Mouse (Mus musculus) mammary gland, adult 2 months (tissue): ENCODE results near the gene Gm20604. TPM values are rescaled to one million over a fixed set of nuclear protein-coding genes. Genes with fewer than 3 reads are reported as not detected.

Source experiments
- polyA plus RNA-seq: library from polyadenylated mRNA; depleted of rRNA; stranded (reverse); fragments of >200 nt; gene quantifications from 2 replicates; pipeline ENCODE4 v1.2.3, GENCODE M21; 2012; ENCODE audit warnings: low replicate concordance; rRNA removed

Gene Gm20604
- polyA plus RNA-seq, result 1.2 and 2.4 TPM in 2 replicates

DNA sequence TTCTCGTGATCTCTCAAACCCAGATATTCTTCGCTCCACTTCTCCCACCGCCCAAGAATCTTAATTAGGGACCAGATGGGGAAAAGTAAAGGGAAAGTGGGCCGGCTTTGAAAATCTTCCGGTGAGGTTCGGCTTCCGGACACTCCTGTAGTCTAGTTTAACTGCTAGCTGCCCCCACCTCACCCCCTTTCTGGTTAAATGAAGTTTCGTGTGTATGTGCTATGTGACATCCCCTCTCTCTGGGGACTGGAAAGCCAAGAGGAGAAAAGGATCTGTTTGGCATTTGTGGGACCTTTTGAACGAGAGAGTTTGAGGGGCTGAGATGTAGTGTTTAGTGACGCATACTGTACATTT, at the start of gene Gm20604:
Gene Gm20604 (minus strand): TSS at position 270 of the 354 bp plus-strand sequence.

DNA sequence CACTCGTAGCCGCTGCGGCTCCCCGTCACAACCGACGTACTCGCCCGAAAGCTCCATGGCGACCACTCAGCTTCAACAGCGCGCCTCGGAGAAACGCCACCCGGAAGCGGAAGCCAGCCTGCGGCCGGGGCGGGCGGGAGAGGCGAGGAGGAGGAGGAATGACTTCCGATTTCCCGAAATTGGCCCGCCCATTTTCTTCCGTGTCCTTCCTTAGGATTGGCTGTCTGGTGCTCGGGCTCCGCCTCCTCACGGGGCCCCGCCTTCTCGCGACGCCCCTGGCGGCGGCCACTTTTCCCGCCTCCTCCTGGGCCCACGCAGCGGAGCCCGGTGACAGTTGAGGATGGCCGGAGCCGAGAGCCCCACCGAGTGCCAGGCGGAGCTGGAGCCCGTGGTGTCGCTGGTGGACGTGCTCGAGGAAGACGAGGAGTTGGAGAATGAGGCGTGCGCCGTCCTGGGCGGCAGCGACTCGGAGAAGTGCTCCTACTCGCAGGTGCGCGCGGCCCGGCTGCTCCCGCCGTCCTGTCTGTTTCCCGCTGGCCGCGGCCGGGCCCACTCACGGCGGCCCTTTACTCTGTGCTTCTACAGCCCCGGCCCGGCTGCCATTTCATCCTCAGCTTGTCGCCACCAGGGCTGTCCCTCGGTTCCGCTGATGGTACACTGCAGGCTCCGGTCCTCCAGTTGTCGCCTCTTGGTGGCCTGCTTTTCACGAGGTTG, 626 bp downstream of the Gm20604 start, which contains the start of the genes Gm28051, Gon7 and Ubr7:
Gene Gm28051 (minus strand): TSS at position 77 of the 714 bp plus-strand sequence.
Gene Gon7 (minus strand): TSS at position 115 of the 714 bp plus-strand sequence.
Gene Ubr7 (plus strand): TSS at position 279 of the 714 bp plus-strand sequence.

DNA sequence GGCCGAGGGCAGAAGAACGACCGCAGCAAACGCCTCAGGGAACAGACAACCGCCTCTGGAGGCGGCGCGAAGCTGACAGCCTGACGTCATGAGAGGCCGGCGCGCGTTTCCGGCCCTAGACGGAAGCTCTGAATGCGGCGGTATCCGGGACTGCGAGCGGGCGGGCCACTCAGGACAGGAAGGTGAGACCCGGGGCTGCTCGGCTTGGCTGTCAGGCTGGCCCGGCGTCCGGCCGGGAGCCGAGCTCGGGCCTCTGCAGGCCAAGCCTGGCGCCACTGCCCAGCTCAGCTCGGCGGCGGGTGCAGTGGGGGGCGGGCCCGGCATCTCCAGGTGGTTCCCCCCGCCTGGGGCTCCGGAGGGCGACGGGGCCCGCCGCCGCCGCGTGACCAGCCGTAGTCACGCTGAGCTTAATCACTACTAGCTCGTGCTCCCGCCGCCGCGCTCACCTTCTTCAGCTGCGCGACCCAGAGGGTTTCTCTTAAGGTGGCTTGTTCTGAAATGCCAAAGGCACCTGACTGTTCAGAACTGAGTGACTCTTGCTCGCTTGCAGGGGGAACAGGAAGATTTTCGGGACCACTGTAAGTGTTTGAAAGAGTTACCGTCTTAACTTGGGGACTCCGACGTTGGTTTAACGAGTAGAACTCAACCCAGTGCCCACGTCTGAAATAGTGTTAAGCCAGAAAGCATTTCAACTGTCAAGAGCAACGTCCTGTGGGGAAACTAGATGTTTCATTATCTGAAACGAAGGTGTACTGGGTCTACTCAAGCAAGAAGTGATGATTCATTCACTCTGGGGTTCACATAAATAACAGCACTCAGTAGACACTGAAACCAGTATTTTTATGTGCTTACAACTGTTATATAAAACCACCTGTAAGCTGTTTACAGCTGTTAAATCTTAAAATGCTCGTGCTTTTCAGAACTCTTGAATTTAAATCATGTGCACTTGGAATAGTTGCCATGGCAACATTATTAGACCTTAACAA, 14.6 kb downstream of the Gm20604 start, which contains the start of the genes Moap1 and Tmem251:
Gene Moap1 (minus strand): TSS at position 73 of the 986 bp plus-strand sequence.
Gene Tmem251 (plus strand): TSS at position 174 of the 986 bp plus-strand sequence.

DNA sequence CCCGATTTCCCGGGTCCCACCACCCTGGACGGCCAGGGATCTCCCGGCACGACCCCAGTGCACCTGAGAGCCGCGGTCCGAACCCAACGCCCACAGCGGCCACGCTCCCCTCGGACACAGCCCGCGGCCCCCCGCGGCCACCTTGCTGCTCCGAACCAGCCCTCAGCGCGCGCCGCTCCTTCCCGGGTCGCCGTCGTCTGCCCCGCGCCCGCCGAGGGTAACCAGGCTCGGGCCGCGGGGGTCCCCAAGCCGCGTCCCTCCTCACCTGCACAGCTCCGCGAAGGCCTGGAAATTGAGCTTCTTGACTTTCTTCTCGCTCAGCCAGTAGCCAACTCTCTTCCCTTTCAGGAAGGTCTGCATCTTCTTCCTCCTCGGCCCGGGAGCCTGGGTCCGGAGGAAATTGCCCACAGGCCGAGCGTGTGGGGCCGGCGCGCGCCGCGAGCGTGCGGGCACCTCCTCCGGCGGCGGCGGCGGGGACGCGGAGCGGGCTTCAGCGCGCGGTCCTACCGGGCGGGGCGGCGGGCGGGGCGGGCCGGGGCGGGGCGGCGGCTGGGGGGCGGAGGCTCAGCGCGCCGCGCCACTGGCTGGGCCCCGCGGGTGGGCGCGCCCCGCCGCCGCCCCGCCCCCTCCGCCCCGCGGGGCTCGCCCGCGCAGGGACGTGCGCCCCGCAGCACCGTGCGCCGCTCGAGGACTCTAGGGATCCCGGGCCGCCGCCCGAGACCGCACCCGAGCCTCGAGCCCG, 53.8 kb downstream of the Gm20604 start, which contains the start of gene Itpk1:
Gene Itpk1 (minus strand): TSS at position 474 of the 742 bp plus-strand sequence.

Other genes with a start within 250 kb of the Gm20604 start
- 0.11 and 0.19 TPM in 2 replicates for gene Chga, start 203.7 kb downstream of the Gm20604 start, polyA plus RNA-seq
- 42.9 and 44.3 TPM in 2 replicates for gene Itpk1, start 53.7 kb downstream of the Gm20604 start, polyA plus RNA-seq
- 0.66 TPM in 1 of 2 replicates, not detected in the other for gene Moap1, start 15.0 kb downstream of the Gm20604 start, polyA plus RNA-seq
- gene Tmem251, start 14.9 kb downstream of the Gm20604 start, polyA plus RNA-seq, result 2.9 and 3.3 TPM in 2 replicates
- gene Gm28051, start 907 bp downstream of the Gm20604 start, polyA plus RNA-seq, result not detected in 2 replicates
- 3.1 and 11.6 TPM in 2 replicates for gene Gon7, start 869 bp downstream of the Gm20604 start, polyA plus RNA-seq
- gene Ubr7, start 705 bp downstream of the Gm20604 start, polyA plus RNA-seq, result 11.0 and 13.8 TPM in 2 replicates
- 12.6 and 17.5 TPM in 2 replicates for gene Btbd7, start 119.8 kb upstream of the Gm20604 start, polyA plus RNA-seq
- gene Cox8c, start 140.6 kb upstream of the Gm20604 start, polyA plus RNA-seq, result not detected in 2 replicates
- gene Unc79, start 190.2 kb upstream of the Gm20604 start, polyA plus RNA-seq, result 0.14 and 0.34 TPM in 2 replicates